Mouse (Mus musculus): Measurements from ENCODE around the gene Msrb1. TPM values are rescaled to one million over a fixed set of nuclear protein-coding genes. Genes with fewer than 3 reads are reported as not detected.
A peak's percentile ranks its signal among the peaks of the same experiment; 100 is the strongest.

Gene Msrb1
- polyA plus RNA-seq, 1 experiment from 2014 or later, result 33.8 TPM

DNA sequence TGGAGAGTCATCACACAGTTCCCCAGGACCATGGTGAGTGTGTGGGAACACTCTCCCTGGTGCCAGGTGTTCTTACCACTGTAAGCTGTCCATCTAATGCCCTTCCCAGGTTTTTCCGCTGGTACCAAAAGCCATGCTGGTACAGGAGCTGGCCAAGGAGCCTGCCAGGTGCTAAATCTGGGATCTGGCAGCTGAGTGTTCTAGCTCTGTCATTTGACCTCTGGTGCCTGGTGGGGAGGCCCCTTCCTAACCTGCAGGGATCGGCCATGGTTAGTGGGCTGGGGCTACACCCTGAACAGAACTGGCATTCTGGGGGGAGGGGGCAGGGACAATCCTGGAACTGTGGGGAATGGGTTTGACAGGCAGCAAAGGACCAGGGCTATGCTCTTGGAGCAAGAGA, 8.8 kb upstream of the Msrb1 start, which contains the start of gene Rpl3l:
Gene Rpl3l, plus strand, starts transcription at position 203 of the 400 bp plus-strand sequence.
- H3K4me1 ChIP-seq (ENCODE audit: insufficient read depth, low read length), result peaks cover 9% of the 10 kb centered on the region
- H3K9ac ChIP-seq (replicated peaks; ENCODE audit: low read length), result no peak within 1 kb of the TSS; the same call in 1 of the 2 replicates
- 0 out of 2 replicates have a peak, but pooled peaks cover 1% of the 10 kb centered on the region for H3K36me3 ChIP-seq (ENCODE audit: insufficient read depth, low read length)
- no peak for ATAC-seq (ENCODE audit: low FRiP score, low TSS enrichment)
- H3K9me3 ChIP-seq (ENCODE audit: low read length), result no peaks in the 10 kb centered on the region
- no peak within 1 kb of the TSS for H3K4me2 ChIP-seq (replicated peaks; ENCODE audit: low read depth, low read length)
- no peak within 1 kb of the TSS for H3K4me3 ChIP-seq (ENCODE audit: low read length)
- no peak within 1 kb of the TSS for H3K27ac ChIP-seq (ENCODE audit: low read length)
- WGBS, result 69% methylated on average over 2 of the region's 2 CpGs
- H3K27me3 ChIP-seq (ENCODE audit: insufficient read depth, low read length), result no peaks in the 10 kb centered on the region

- Histone ChIP-seq H3K27ac (ENCODE audit: low read length) (no peak overlapping the region), H3K27me3 (ENCODE audit: insufficient read depth, low read length) (no peaks in the 10 kb centered on the region), H3K9ac (replicated peaks; ENCODE audit: low read length) (no peak overlapping the region), H3K9me3 (ENCODE audit: low read length) (no peaks in the 10 kb centered on the region), H3K4me1 (ENCODE audit: insufficient read depth, low read length) (peaks cover 3% of the 10 kb centered on the region), H3K36me3 (ENCODE audit: insufficient read depth, low read length) (no peaks in the 10 kb centered on the region), H3K4me3 (ENCODE audit: low read length) (no peak overlapping the region), H3K4me2 (replicated peaks; ENCODE audit: low read depth, low read length) (no peak overlapping the region)
- WGBS, result 75% methylated on average over 17 of the region's 17 CpGs
- no peak for ATAC-seq (ENCODE audit: low FRiP score, low TSS enrichment)
Measured at GRCm38 (mm10) chr17:24728184-24728583, 8.3 kb upstream of the Msrb1 start.

- H3K9me3 ChIP-seq (ENCODE audit: low read length), result no peaks in the 10 kb centered on the region
- no peaks in the 10 kb centered on the region for H3K27me3 ChIP-seq (ENCODE audit: insufficient read depth, low read length)
- no peaks in the 10 kb centered on the region for H3K36me3 ChIP-seq (ENCODE audit: insufficient read depth, low read length)
- H3K27ac ChIP-seq (ENCODE audit: low read length), result no peak overlapping the region
- H3K4me1 ChIP-seq (ENCODE audit: insufficient read depth, low read length), result no peaks in the 10 kb centered on the region
- no peak overlapping the region for H3K4me2 ChIP-seq (replicated peaks; ENCODE audit: low read depth, low read length)
- H3K4me3 ChIP-seq (ENCODE audit: low read length), result no peak overlapping the region
- 71% methylated on average over 6 of the region's 6 CpGs for WGBS
- H3K9ac ChIP-seq (replicated peaks; ENCODE audit: low read length), result no peak overlapping the region
- ATAC-seq (ENCODE audit: low FRiP score, low TSS enrichment), result no peak
Measured at GRCm38 (mm10) chr17:24729067-24729466, 7.4 kb upstream of the Msrb1 start.

- Histone ChIP-seq H3K9me3 (ENCODE audit: low read length) (no peaks in the 10 kb centered on the region), H3K4me3 (ENCODE audit: low read length) (no peak overlapping the region), H3K27ac (ENCODE audit: low read length) (no peak overlapping the region), H3K27me3 (ENCODE audit: insufficient read depth, low read length) (no peaks in the 10 kb centered on the region), H3K36me3 (ENCODE audit: insufficient read depth, low read length) (no peaks in the 10 kb centered on the region), H3K4me1 (ENCODE audit: insufficient read depth, low read length) (peaks cover 3% of the 10 kb centered on the region), H3K9ac (replicated peaks; ENCODE audit: low read length) (no peak overlapping the region), H3K4me2 (replicated peaks; ENCODE audit: low read depth, low read length) (no peak overlapping the region)
- WGBS, result 82% methylated on average over 14 of the region's 14 CpGs
- ATAC-seq (ENCODE audit: low FRiP score, low TSS enrichment), result no peak
Measured at GRCm38 (mm10) chr17:24730787-24731186, 5.7 kb upstream of the Msrb1 start.

DNA sequence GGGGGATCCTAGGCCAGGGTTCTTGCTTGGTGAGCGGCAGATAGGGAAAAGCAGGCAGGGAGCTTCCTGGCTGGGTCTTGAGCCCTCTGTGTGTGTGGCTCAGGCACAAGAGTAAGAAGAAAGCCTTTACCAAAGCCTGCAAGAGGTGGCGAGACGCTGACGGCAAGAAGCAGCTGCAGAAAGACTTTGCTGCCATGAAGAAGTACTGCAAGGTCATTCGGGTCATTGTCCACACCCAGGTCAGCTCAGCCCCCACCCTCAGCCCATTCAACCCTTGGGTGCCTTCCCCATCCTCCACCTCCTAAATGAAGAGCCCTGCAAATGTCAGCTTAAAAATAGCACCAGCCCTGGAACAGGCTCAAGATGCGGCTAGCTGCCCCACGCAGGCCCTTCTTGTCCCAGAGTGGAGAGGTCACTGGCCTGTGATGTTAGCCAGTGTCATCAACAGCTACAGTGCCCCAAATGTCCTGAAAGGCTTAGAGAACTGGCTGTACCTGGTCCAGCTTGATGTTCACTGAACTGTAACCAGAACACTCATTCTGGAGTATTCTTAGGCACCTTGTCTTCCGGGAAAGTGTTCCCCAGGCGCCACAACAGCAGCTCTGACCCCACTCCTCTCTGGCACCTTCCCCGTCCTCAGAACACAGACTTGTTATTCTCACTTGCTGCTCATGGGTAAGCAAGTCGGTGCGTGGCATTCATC, 4.1 kb upstream of the Msrb1 start:
- Histone ChIP-seq H3K36me3 (ENCODE audit: insufficient read depth, low read length) (no peaks in the 10 kb centered on the region), H3K27ac (ENCODE audit: low read length) (no peak overlapping the region), H3K4me2 (replicated peaks; ENCODE audit: low read depth, low read length) (no peak overlapping the region), H3K4me3 (ENCODE audit: low read length) (no peak overlapping the region), H3K9me3 (ENCODE audit: low read length) (no peaks in the 10 kb centered on the region), H3K27me3 (ENCODE audit: insufficient read depth, low read length) (no peaks in the 10 kb centered on the region), H3K9ac (replicated peaks; ENCODE audit: low read length) (no peak overlapping the region), H3K4me1 (ENCODE audit: insufficient read depth, low read length) (peaks cover 12% of the 10 kb centered on the region)
- 76% methylated on average over 12 of the region's 12 CpGs for WGBS
- no peak for ATAC-seq (ENCODE audit: low FRiP score, low TSS enrichment)

DNA sequence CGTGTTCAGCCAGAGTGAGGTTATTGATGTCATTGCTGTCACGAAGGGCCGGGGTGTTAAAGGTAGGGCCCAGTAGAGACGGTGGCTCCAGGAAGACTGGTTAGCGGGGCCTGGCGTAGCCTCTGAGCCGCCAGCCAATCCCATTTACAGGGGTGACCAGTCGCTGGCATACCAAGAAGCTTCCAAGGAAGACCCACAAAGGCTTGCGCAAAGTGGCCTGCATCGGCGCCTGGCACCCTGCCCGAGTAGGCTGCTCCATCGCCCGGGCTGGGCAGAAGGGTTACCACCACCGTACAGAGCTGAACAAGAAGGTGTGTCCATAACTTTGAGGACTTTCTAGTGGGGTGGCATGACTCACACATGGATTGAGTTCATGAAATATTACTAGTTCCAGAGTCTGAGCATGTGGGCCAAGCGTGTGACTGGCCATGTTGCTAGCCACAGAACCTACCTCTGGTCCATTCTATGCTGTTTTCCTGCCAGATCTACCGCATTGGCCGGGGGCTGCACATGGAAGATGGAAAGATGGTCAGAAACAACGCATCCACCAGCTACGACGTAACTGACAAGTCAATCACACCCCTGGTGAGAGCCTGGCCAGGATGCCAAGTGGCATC, 2.9 kb upstream of the Msrb1 start:
- no peak overlapping the region for H3K4me2 ChIP-seq (replicated peaks; ENCODE audit: low read depth, low read length)
- no peak overlapping the region for H3K4me3 ChIP-seq (ENCODE audit: low read length)
- H3K36me3 ChIP-seq (ENCODE audit: insufficient read depth, low read length), result no peaks in the 10 kb centered on the region
- no peak overlapping the region for H3K9ac ChIP-seq (replicated peaks; ENCODE audit: low read length)
- H3K27me3 ChIP-seq (ENCODE audit: insufficient read depth, low read length), result no peaks in the 10 kb centered on the region
- no peak overlapping the region for H3K27ac ChIP-seq (ENCODE audit: low read length)
- WGBS, result 91% methylated on average over 21 of the region's 21 CpGs
- ATAC-seq (ENCODE audit: low FRiP score, low TSS enrichment), result no peak
- peaks cover 20% of the 10 kb centered on the region for H3K4me1 ChIP-seq (ENCODE audit: insufficient read depth, low read length)
- no peaks in the 10 kb centered on the region for H3K9me3 ChIP-seq (ENCODE audit: low read length)

DNA sequence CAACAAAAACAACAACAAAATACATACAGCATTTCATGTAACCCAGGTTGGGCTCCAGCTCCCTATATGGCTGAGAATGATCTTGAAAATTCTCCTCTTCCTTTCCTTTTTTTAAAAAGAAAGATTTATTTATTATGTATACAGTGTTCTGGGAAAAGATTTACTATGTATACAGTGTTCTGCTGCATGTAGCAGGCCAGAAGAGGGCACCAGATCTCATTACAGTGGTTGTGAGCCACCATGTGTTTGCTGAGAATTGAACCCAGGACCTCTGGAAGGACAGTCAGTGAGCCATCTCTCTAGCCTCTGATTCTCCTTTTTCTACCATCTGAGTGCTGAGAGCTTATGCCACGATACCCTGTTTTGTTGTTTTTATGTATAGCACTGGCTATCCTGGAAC, 1.9 kb upstream of the Msrb1 start:
- no peak for ATAC-seq (ENCODE audit: low FRiP score, low TSS enrichment)
- Histone ChIP-seq H3K36me3 (ENCODE audit: insufficient read depth, low read length) (no peaks in the 10 kb centered on the region), H3K9ac (replicated peaks; ENCODE audit: low read length) (no peak overlapping the region), H3K27ac (ENCODE audit: low read length) (no peak overlapping the region), H3K9me3 (ENCODE audit: low read length) (no peaks in the 10 kb centered on the region), H3K4me1 (ENCODE audit: insufficient read depth, low read length) (peaks cover 20% of the 10 kb centered on the region), H3K4me3 (ENCODE audit: low read length) (no peak overlapping the region), H3K4me2 (replicated peaks; ENCODE audit: low read depth, low read length) (no peak overlapping the region), H3K27me3 (ENCODE audit: insufficient read depth, low read length) (no peaks in the 10 kb centered on the region)
- 88% methylated on average over 1 of the region's 1 CpGs for WGBS

- 90% methylated on average over 7 of the region's 7 CpGs for WGBS
- ATAC-seq (ENCODE audit: low FRiP score, low TSS enrichment), result no peak
- Histone ChIP-seq H3K4me2 (replicated peaks; ENCODE audit: low read depth, low read length) (peak overlapping the region; percentile 90), H3K9me3 (ENCODE audit: low read length) (no peaks in the 10 kb centered on the region), H3K36me3 (ENCODE audit: insufficient read depth, low read length) (0 out of 2 replicates have a peak, but pooled peaks cover 3% of the 10 kb centered on the region), H3K27ac (ENCODE audit: low read length) (no peak overlapping the region), H3K4me3 (ENCODE audit: low read length) (no peak overlapping the region), H3K27me3 (ENCODE audit: insufficient read depth, low read length) (no peaks in the 10 kb centered on the region), H3K4me1 (ENCODE audit: insufficient read depth, low read length) (peaks cover 20% of the 10 kb centered on the region), H3K9ac (replicated peaks; ENCODE audit: low read length) (no peak overlapping the region)
Measured at GRCm38 (mm10) chr17:24735446-24735845, 996 bp upstream of the Msrb1 start.

GRCm38 (mm10) chr17:24737135-24737810, 831 bp downstream of the Msrb1 start:
- 23% methylated on average over 8 of the region's 8 CpGs for WGBS

More at GRCm38 (mm10) chr17:24737135-24737810, 831 bp downstream of the Msrb1 start:
- no peak for ATAC-seq (ENCODE audit: low FRiP score, low TSS enrichment)
- H3K27ac ChIP-seq (ENCODE audit: low read length), result no peak overlapping the region; the same call in 1 of the 2 replicates
- H3K27me3 ChIP-seq (ENCODE audit: insufficient read depth, low read length), result no peaks in the 10 kb centered on the region
- H3K9ac ChIP-seq (replicated peaks; ENCODE audit: low read length), result peak overlapping the region; percentile 89
- H3K4me3 ChIP-seq (ENCODE audit: low read length), result peak overlapping the region; percentile 71
- H3K4me1 ChIP-seq (ENCODE audit: insufficient read depth, low read length), result peaks cover 20% of the 10 kb centered on the region
- 0 out of 2 replicates have a peak, but pooled peaks cover 3% of the 10 kb centered on the region for H3K36me3 ChIP-seq (ENCODE audit: insufficient read depth, low read length)
- no peaks in the 10 kb centered on the region for H3K9me3 ChIP-seq (ENCODE audit: low read length)
- H3K4me2 ChIP-seq (replicated peaks; ENCODE audit: low read depth, low read length), result peak overlapping the region; percentile 90

All from kidney, embryonic 16.5 days (tissue).